Mouse (Mus musculus): ENCODE measurements around the gene Rex1bd.

DNA sequence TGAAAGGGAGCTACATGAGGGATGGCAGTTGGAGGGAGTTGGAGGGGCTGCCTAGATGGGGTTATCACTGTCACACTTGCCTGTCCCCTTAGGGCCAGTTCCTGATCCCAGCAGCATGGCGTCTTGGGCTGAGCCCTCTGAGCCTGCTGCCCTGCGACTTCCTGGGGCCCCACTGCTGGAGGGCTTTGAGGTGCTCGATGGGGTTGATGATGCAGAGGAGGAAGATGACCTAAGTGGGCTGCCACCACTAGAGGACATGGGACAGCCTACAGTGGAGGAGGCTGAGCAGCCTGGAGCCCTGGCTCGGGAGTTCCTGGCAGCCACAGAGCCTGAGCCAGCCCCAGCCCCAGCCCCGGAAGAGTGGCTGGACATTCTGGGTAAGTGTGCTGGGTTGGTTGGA lies 22.7 kb upstream of the Rex1bd start:
- TF ChIP-seq CTCF (IDR thresholded peaks at IDR 0.05; ENCODE audit: borderline replicate concordance, extremely low read depth, insufficient read depth, insufficient read length) (no peak), POLR2A (IDR thresholded peaks at IDR 0.05; ENCODE audit: borderline replicate concordance, extremely low read depth, insufficient read depth, insufficient read length, poor library complexity, severe bottlenecking) (no peak)

Measured in brain, embryonic 14.5 days (tissue).